Mouse (Mus musculus): ENCODE measurements around the gene Reck.

DNA sequence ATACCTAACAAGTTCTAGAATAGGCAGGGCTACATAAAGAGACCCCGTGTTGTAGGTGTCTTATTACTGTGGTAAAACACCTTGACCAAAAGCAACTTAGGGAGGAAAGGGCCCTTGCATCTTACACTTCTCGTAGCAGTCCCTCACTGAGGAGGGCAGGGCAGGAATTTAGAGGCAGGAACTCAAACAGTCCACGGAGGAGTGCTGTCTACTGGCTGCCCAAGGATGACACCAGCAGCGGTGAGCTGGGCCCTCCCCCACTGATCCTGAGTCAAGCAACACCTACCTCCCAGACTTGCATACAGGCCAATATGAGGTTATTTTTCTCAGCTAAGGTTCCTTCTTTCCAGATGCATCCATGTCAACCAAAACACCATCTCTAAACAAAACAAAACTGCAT lies 104.9 kb downstream of the Reck start:
- TF ChIP-seq CTCF (IDR thresholded peaks at IDR 0.05; ENCODE audit: control insufficient read depth, insufficient read depth, insufficient replicate concordance, low read depth, low read length) = no peak
- no peak for TF ChIP-seq POLR2A (IDR thresholded peaks at IDR 0.05; ENCODE audit: control insufficient read depth, low read depth, low read length)

Measured in testis, adult 2 months (tissue).